Mouse (Mus musculus) heart, adult 2 months (tissue): ENCODE data around the gene Rgl2.

ENCODE experiments used
- CTCF ChIP-seq: fragments of 200-600 bp; IDR thresholded peaks from 2 replicates; pipeline ENCODE4 v1.8.1; 2022; ENCODE audit warnings: antibody characterized with exemption, mild to moderate bottlenecking, moderate library complexity
- EP300 ChIP-seq: fragments of 200-500 bp; IDR thresholded peaks from 2 replicates; pipeline ENCODE4 v1.6.1; 2011; ENCODE audit warnings: low read depth, low read length, control low read depth; ENCODE audit not compliant: insufficient read depth
- POLR2A ChIP-seq: fragments of 200-500 bp; IDR thresholded peaks from 2 replicates; pipeline ENCODE4 v1.6.1; 2011; ENCODE audit warnings: mild to moderate bottlenecking, low read depth, low read length, control low read depth; ENCODE audit not compliant: insufficient read depth

GRCm38 (mm10) chr17:33953310-33953709 is 24.0 kb downstream of the Rgl2 start:
- TF ChIP-seq EP300 (no peak), CTCF (no peak), POLR2A (no peak)
